Mouse (Mus musculus): ENCODE measurements around the gene 1700012B09Rik.

DNA sequence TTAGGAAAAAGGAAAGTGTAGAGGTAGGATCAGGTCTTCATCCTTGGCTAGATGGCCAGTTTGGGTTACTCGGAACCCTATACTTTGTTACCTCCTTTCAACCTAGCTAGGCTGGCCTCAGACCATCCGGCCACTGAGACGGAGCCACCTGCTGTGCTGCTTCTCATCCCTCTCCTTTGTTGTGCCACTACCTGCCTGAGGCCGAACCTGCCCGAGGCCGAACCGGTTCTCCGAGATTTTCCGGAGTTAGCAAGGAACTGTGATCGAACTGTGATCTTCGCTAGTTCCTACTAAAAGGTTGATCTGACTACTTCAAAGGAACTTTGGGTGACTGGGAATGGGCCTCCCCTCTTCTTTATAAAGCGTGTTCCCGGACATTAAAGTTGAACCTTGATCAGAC lies 7.5 kb upstream of the 1700012B09Rik start:
- TF ChIP-seq CTCF (conservative IDR thresholded peaks at IDR 0.05; ENCODE audit: insufficient read depth, insufficient read length, low read depth, low read length), result no peak
- TF ChIP-seq POLR2A (IDR thresholded peaks at IDR 0.05; ENCODE audit: low read depth, low read length), result no peak
